Mouse (Mus musculus) heart, adult 2 months (tissue): ENCODE measurements around the gene Nfyb. TPM values are rescaled to one million over a fixed set of nuclear protein-coding genes. Genes with fewer than 3 reads are reported as not detected.

Experiments used
- DNase-seq, 2 experiments: peaks; one replicate each; pipeline ENCODE4 v3.0.0; 2021
- H3K27ac ChIP-seq: fragments of 200-600 bp; 2 replicates; pipeline ENCODE4 v1.8.1; 2022
- H3K27me3 ChIP-seq: fragments of 200-500 bp; 2 replicates; pipeline ENCODE4 v1.6.1; 2012; ENCODE audit warnings: mild to moderate bottlenecking, low read length, inconsistent platforms, mixed read lengths; ENCODE audit not compliant: control insufficient read depth, insufficient read depth
- H3K36me3 ChIP-seq: fragments of 200-500 bp; 2 replicates; pipeline ENCODE4 v1.6.1; 2012; ENCODE audit warnings: low read length, inconsistent platforms; ENCODE audit not compliant: control insufficient read depth, insufficient read depth
- H3K4me1 ChIP-seq: fragments of 200-500 bp; 2 replicates; pipeline ENCODE4 v1.6.1; 2011; ENCODE audit warnings: low read length; ENCODE audit not compliant: control insufficient read depth, insufficient read depth
- H3K4me3 ChIP-seq: fragments of 200-600 bp; 2 replicates; pipeline ENCODE4 v1.8.1; 2022
- H3K79me2 ChIP-seq: fragments of 200-500 bp; replicated peaks from 2 replicates; pipeline ENCODE4 v1.6.1; 2012; ENCODE audit warnings: mild to moderate bottlenecking, inconsistent platforms, low read length, moderate library complexity, mixed read lengths; ENCODE audit not compliant: control insufficient read depth, insufficient read depth
- H3K9ac ChIP-seq: fragments of 200-500 bp; 2 replicates; pipeline ENCODE4 v1.6.1; 2012; ENCODE audit warnings: low read depth, mild to moderate bottlenecking, control low read depth, inconsistent platforms, low read length, mixed read lengths
- CTCF ChIP-seq: fragments of 200-600 bp; IDR thresholded peaks from 2 replicates; pipeline ENCODE4 v1.8.1; 2022; ENCODE audit warnings: antibody characterized with exemption, mild to moderate bottlenecking, moderate library complexity
- EP300 ChIP-seq: fragments of 200-500 bp; IDR thresholded peaks from 2 replicates; pipeline ENCODE4 v1.6.1; 2011; ENCODE audit warnings: low read depth, low read length, control low read depth; ENCODE audit not compliant: insufficient read depth
- POLR2A ChIP-seq: fragments of 200-500 bp; IDR thresholded peaks from 2 replicates; pipeline ENCODE4 v1.6.1; 2011; ENCODE audit warnings: mild to moderate bottlenecking, low read depth, low read length, control low read depth; ENCODE audit not compliant: insufficient read depth
- WGBS: fragments of 180-500 bp; shearing (Covaris S2); methylation state at CpG from one replicate; pipeline ENCODE4 v1.1.7; 2018; 5-methylcytosine and 5-hydroxymethylcytosine counted together
- intact Hi-C: fragments of 180-260 bp; cut with DNase I; formaldehyde crosslinking; loops from one replicate; pipeline ENCODE4 v1.15.1; 2025
- polyA plus RNA-seq: library from polyadenylated mRNA; depleted of rRNA; stranded (reverse); fragments of >200 nt; gene quantifications from 2 replicates; pipeline ENCODE4 v1.2.3, GENCODE M21; 2012
- total RNA-seq, 2 experiments: library from RNA; stranded (reverse); gene quantifications; 2 replicates each; pipeline ENCODE4 v1.2.3; 2021

Gene Nfyb
- total and polyA plus RNA-seq, 3 experiments = 7.5 to 14.1 (median 13.9) TPM

GRCm38 (mm10) chr10:82807238-82807637 is 43.3 kb upstream of the Nfyb start:
- H3K4me1 ChIP-seq = no peaks in the 10 kb centered on the region; the same call in 1 of the 2 replicates
- no peak overlapping the region for H3K9ac ChIP-seq
- H3K27ac ChIP-seq = no peak overlapping the region
- intact Hi-C loops = no loop called here
- H3K27me3 ChIP-seq = no peaks in the 10 kb centered on the region; the same call in 1 of the 2 replicates
- no peak for TF ChIP-seq EP300
- no peak for TF ChIP-seq CTCF
- TF ChIP-seq POLR2A = no peak
- 47% methylated on average over 7 of the region's 7 CpGs for WGBS
- no peaks in the 10 kb centered on the region for H3K79me2 ChIP-seq
- H3K36me3 ChIP-seq = no peaks in the 10 kb centered on the region
- peak in 1 of 2 experiments; percentile 23 for DNase-seq
- no peak overlapping the region for H3K4me3 ChIP-seq

DNA sequence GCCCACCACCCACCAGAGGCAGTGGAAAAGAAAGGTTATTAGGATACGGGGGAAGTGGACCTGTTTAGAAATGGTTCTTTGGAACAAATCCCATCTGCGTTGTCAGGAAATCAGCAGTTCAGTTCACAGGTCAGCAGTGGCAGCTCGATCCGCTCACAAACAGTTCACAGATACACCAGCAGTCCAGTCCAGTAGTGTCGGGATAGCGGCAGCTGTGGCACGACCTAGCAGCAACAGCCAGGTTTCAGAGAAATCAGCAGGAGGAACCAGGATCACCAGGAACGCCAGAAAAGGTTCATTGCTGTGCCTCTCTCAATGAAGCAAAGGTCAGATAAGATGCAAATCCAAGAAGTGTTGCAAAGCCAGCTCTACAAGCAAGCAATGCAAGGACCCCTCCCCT is 42.5 kb upstream of the Nfyb start:
- no peak for TF ChIP-seq CTCF
- no peak for TF ChIP-seq EP300
- TF ChIP-seq POLR2A = no peak
- Histone ChIP-seq H3K27ac (no peak overlapping the region), H3K4me3 (no peak overlapping the region), H3K4me1 (no peaks in the 10 kb centered on the region; the same call in 1 of the 2 replicates), H3K27me3 (no peaks in the 10 kb centered on the region), H3K36me3 (no peaks in the 10 kb centered on the region), H3K9ac (no peak overlapping the region), H3K79me2 (no peaks in the 10 kb centered on the region)
- WGBS = 68% methylated on average over 8 of the region's 8 CpGs
- intact Hi-C loops = no loop called here
- DNase-seq = no peak

GRCm38 (mm10) chr10:82805111-82805510 is 41.2 kb upstream of the Nfyb start:
- TF ChIP-seq POLR2A (no peak), EP300 (no peak), CTCF (no peak)
- Histone ChIP-seq H3K27ac (no peak overlapping the region), H3K27me3 (no peaks in the 10 kb centered on the region), H3K4me3 (no peak overlapping the region), H3K4me1 (no peaks in the 10 kb centered on the region; the same call in 1 of the 2 replicates), H3K9ac (no peak overlapping the region), H3K36me3 (no peaks in the 10 kb centered on the region), H3K79me2 (no peaks in the 10 kb centered on the region)
- intact Hi-C loops = no loop called here
- no peak for DNase-seq
- 89% methylated on average over 6 of the region's 6 CpGs for WGBS

GRCm38 (mm10) chr10:82804396-82804795 is 40.5 kb upstream of the Nfyb start:
- intact Hi-C loops = no loop called here
- H3K36me3 ChIP-seq = no peaks in the 10 kb centered on the region
- H3K9ac ChIP-seq = no peak overlapping the region
- H3K4me1 ChIP-seq = no peaks in the 10 kb centered on the region; the same call in 1 of the 2 replicates
- no peaks in the 10 kb centered on the region for H3K27me3 ChIP-seq
- no peak for DNase-seq
- H3K4me3 ChIP-seq = no peak overlapping the region
- no peak overlapping the region for H3K27ac ChIP-seq
- no peaks in the 10 kb centered on the region for H3K79me2 ChIP-seq
- WGBS = 54% methylated on average over 3 of the region's 3 CpGs
- TF ChIP-seq EP300 (no peak), POLR2A (no peak), CTCF (no peak)

GRCm38 (mm10) chr10:82800094-82800493 is 36.1 kb upstream of the Nfyb start:
- no peak for DNase-seq
- TF ChIP-seq CTCF (no peak), POLR2A (no peak), EP300 (no peak)
- intact Hi-C loops = no loop called here

DNA sequence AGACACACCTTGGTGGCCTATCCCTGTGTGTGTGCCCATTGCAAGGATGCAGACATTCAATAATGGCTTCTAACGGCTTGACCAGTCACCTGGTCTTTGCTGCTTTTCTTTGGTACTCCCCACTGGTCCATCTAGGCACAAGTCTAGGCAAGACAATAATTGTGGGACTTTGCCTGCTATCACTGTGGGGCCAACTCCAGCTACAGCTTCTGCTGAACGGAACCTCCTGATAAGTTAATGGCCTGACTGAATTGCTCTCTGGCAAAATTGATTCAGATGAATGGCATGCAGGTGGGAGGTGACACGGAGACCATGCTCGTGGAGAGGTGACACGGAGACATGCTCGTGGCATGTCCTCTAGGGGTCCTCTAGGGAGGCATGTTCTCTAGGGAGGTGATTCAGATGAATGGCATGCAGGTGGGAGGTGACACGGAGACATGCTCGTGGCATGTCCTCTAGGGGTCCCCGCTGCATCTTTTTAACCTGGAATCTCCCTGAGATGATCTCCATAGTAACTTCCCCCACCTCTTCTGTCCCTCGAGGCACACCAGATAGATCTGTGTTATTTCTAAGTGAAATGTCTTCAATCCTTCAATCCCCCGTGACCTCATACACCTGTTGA is 34.5 kb upstream of the Nfyb start:
- Histone ChIP-seq H3K27ac (no peak overlapping the region), H3K36me3 (no peaks in the 10 kb centered on the region), H3K4me1 (no peaks in the 10 kb centered on the region), H3K4me3 (no peak overlapping the region), H3K79me2 (no peaks in the 10 kb centered on the region), H3K9ac (no peak overlapping the region), H3K27me3 (no peaks in the 10 kb centered on the region)
- TF ChIP-seq POLR2A (no peak), CTCF (no peak), EP300 (no peak)
- intact Hi-C loops = no loop called here
- 49% methylated on average over 11 of the region's 11 CpGs for WGBS
- no peak for DNase-seq

More at GRCm38 (mm10) chr10:82800094-82800493, 36.1 kb upstream of the Nfyb start:
- H3K36me3 ChIP-seq = no peaks in the 10 kb centered on the region
- no peak overlapping the region for H3K4me3 ChIP-seq
- no peaks in the 10 kb centered on the region for H3K79me2 ChIP-seq
- no peak overlapping the region for H3K27ac ChIP-seq
- WGBS = 84% methylated on average over 5 of the region's 5 CpGs
- no peak overlapping the region for H3K9ac ChIP-seq
- H3K27me3 ChIP-seq = no peaks in the 10 kb centered on the region
- H3K4me1 ChIP-seq = no peaks in the 10 kb centered on the region

DNA sequence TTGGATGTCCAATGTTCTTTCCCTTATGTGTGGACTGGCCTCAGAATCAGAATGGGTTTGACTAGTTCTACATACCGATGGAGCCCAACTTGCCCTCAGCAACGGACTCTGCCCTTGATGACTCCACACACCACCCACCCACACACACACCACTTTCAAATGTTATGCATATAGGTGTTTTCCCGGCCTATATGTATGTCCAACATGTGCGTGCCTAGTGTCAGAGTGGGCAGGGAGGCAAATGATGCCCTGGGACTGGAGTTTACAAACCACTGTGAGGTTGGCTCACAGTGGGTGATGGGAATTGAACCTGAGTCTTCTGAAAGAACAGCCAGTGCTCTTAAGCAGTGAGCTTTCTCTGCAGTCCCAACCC is 33.2 kb upstream of the Nfyb start:
- TF ChIP-seq CTCF (no peak), POLR2A (no peak), EP300 (no peak)
- no peaks in the 10 kb centered on the region for H3K36me3 ChIP-seq
- no peak overlapping the region for H3K9ac ChIP-seq
- H3K4me3 ChIP-seq = no peak overlapping the region
- no peaks in the 10 kb centered on the region for H3K4me1 ChIP-seq
- no peaks in the 10 kb centered on the region for H3K79me2 ChIP-seq
- H3K27me3 ChIP-seq = no peaks in the 10 kb centered on the region
- H3K27ac ChIP-seq = no peak overlapping the region
- WGBS = 80% methylated on average over 4 of the region's 4 CpGs
- intact Hi-C loops = no loop called here
- DNase-seq = no peak
